Mouse (Mus musculus): ENCODE data around the gene Tdrd7.

DNA sequence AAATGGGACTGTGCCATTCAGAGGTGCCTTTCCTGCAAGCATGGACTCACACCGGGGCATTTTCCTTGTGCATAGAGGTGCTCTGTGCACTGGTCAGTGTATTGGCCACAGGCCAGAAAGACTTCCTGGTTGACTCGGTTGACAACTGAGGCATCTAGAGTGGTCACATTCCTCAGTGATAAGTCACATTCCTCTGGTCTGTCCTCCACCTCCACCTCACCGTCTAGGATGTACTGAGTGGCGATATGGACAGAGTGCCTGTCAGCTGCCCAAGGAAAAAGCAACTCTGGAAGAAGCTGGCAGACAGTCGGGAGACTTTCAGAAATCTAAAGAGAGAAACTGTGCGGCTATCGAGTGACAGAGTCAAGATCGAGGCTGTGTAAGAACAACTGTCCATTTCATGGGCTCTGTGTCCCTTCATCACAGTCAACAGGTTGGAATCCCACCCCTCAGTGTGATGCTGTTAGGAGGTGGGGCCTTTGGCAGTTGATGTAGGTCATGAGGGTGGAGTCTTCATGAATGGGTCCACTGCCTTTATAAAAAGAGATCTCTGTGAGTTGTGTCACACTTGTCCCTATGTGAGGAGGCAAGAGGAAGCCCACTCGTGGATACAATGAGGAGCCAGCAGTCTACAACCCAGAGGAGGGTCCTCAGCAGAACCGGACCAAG is at the start of gene Tdrd7:
- TF ChIP-seq POLR2A (IDR thresholded peaks at IDR 0.05; ENCODE audit: extremely low read depth, insufficient read depth, low read length) = no peak
- TF ChIP-seq CTCF (IDR thresholded peaks at IDR 0.05; ENCODE audit: extremely low read depth, insufficient read depth, low read length) = no peak

Data from cortical plate, adult 2 months (tissue).